Mouse (Mus musculus): ENCODE data around the gene Taldo1.

DNA sequence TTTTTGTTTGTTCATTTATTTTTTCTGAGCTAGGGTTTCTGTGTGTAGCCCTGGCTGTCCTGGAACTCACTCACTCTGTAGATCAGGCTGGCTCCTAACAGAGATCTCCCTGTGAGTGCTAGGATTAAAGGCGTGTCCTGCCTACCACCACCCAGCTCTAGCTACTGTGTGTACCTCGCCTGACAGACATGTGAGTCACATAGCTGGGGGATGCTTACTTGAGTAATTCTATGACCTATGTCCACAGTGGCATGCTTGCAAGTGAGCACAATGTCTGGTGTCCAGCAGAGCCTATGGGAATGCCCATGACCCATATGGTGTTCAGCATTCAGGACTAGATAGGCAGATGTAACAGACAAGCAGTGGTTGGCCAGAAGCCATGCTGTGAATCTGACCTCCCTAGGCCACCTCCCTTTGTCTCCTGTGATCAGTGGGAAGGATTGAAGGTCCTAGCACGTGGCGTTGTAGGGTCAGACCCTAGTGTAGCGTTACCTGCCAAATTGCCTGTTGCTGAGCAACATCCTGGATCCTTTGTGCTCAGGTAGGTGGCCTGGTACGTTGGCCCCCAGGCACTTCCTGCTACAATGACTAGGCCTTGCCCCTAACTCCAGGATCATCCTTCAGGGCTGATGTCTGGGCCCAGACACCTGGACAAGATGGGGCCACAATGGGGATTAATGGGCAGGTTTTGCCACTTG, 24.3 kb downstream of the Taldo1 start:
- TF ChIP-seq CTCF (IDR thresholded peaks at IDR 0.05; ENCODE audit: insufficient read depth, low read length) (no peak), POLR2A (IDR thresholded peaks at IDR 0.05; ENCODE audit: borderline replicate concordance, extremely low read depth, low read depth, low read length) (no peak)

All from lung, adult 2 months (tissue).